Mouse (Mus musculus): Measurements from ENCODE around the gene Hlf. TPM values are rescaled to one million over a fixed set of nuclear protein-coding genes. Genes with fewer than 3 reads are reported as not detected.

Gene Hlf
- polyA plus RNA-seq, 1 experiment from 2014 or later = 1.6 TPM

DNA sequence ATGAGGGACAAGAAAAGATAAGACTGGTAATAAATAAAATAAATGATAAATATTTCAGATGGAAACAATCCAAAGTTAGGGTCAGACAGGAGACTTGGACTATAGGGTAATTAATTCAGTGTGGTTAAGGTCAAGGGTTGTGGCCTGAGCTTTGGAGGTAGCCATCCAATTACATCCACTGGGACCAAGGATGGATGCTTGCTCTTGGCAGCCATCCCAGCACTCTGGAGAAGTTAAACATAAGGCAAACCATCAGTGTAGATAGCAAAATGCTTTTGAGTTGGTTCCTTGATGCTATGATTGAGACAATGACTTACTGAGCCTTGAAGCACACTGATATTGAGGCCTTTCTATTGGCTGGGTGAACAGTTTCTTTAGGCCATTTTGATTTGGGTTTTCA lies 97.9 kb downstream of the Hlf start:
- ATAC-seq (replicated peaks; ENCODE audit: insufficient number of reproducible peaks, low FRiP score, low TSS enrichment, low read depth) = no peak
- Histone ChIP-seq H3K27me3 (ENCODE audit: control insufficient read depth, insufficient read depth, low read length) (no peaks in the 10 kb centered on the region), H3K27ac (replicated peaks; ENCODE audit: low read depth, low read length) (no peak overlapping the region), H3K9ac (replicated peaks; ENCODE audit: low read length) (no peak overlapping the region), H3K4me2 (ENCODE audit: low read depth, low read length) (no peak overlapping the region), H3K4me1 (ENCODE audit: control insufficient read depth, insufficient read depth, low read length) (no peaks in the 10 kb centered on the region), H3K9me3 (replicated peaks; ENCODE audit: control insufficient read depth, low read length) (no peaks in the 10 kb centered on the region), H3K4me3 (ENCODE audit: low read depth, low read length) (no peak overlapping the region), H3K36me3 (replicated peaks; ENCODE audit: control insufficient read depth, insufficient read depth, low read depth, low read length) (no peaks in the 10 kb centered on the region)
- no peak for DNase-seq (ENCODE audit: low spot score)

- Histone ChIP-seq H3K27me3 (ENCODE audit: control insufficient read depth, insufficient read depth, low read length) (no peaks in the 10 kb centered on the region), H3K9me3 (replicated peaks; ENCODE audit: control insufficient read depth, low read length) (no peaks in the 10 kb centered on the region), H3K4me1 (ENCODE audit: control insufficient read depth, insufficient read depth, low read length) (no peaks in the 10 kb centered on the region), H3K4me3 (ENCODE audit: low read depth, low read length) (no peak overlapping the region), H3K4me2 (ENCODE audit: low read depth, low read length) (no peak overlapping the region), H3K9ac (replicated peaks; ENCODE audit: low read length) (no peak overlapping the region), H3K27ac (replicated peaks; ENCODE audit: low read depth, low read length) (no peak overlapping the region), H3K36me3 (replicated peaks; ENCODE audit: control insufficient read depth, insufficient read depth, low read depth, low read length) (no peaks in the 10 kb centered on the region)
- no peak for DNase-seq (ENCODE audit: low spot score)
- ATAC-seq (replicated peaks; ENCODE audit: insufficient number of reproducible peaks, low FRiP score, low TSS enrichment, low read depth) = no peak
- WGBS = 72% methylated on average over 4 of the region's 4 CpGs
Observed at GRCm38 (mm10) chr11:90291156-90291555, 99.5 kb downstream of the Hlf start.

DNA sequence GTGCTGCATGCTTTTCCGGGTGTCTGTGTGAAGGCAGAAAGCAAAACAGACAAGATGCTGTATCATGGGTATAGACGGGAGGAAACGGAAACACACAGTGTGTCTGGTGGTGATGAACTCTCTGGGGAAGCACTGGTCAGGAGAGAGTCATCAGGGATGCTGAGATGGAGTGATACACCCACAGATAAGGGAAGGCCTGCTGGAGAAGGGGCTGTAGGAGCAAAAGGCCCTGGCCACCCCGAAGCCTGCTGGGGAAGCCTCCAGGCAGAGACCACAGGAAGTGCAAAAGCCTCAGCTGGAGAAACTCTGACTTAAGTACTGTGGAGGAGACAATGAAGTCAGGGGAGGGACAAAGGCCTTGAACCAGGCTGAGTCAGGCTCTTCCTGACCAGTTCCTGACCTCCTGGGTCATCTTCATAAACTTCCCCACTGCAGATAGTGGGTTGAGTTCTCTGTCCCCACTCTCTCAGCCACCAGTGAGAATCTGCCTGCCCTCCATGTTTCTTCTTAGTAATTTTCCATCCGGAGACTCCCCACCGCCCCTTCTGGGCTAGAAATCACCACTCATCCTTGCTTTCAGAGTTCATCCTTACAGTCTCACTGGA lies 104.0 kb downstream of the Hlf start:
- DNase-seq (ENCODE audit: low spot score) = no peak
- WGBS = 79% methylated on average over 6 of the region's 6 CpGs
- H3K4me1 ChIP-seq (ENCODE audit: control insufficient read depth, insufficient read depth, low read length) = no peaks in the 10 kb centered on the region
- H3K9ac ChIP-seq (replicated peaks; ENCODE audit: low read length) = no peak overlapping the region
- H3K4me3 ChIP-seq (ENCODE audit: low read depth, low read length) = no peak overlapping the region
- H3K36me3 ChIP-seq (replicated peaks; ENCODE audit: control insufficient read depth, insufficient read depth, low read depth, low read length) = no peaks in the 10 kb centered on the region
- no peaks in the 10 kb centered on the region for H3K9me3 ChIP-seq (replicated peaks; ENCODE audit: control insufficient read depth, low read length)
- no peak for ATAC-seq (replicated peaks; ENCODE audit: insufficient number of reproducible peaks, low FRiP score, low TSS enrichment, low read depth)
- no peak overlapping the region for H3K27ac ChIP-seq (replicated peaks; ENCODE audit: low read depth, low read length)
- H3K27me3 ChIP-seq (ENCODE audit: control insufficient read depth, insufficient read depth, low read length) = no peaks in the 10 kb centered on the region
- no peak overlapping the region for H3K4me2 ChIP-seq (ENCODE audit: low read depth, low read length)

Other genes starting within 250 kb of the Hlf start
- 16.9 and 17.1 TPM in 2 replicates for gene Gm45716, start 203.2 kb downstream of the Hlf start, polyA plus RNA-seq (2014; fragmentation: Nextera tagmentation; extraction: Ambion mirVana)
- gene Mmd, start 141.4 kb downstream of the Hlf start, polyA plus RNA-seq (2014; fragmentation: Nextera tagmentation; extraction: Ambion mirVana) = 45.2 and 46.3 TPM in 2 replicates
- 35.1 and 38.2 TPM in 2 replicates for gene Stxbp4, start 247.2 kb upstream of the Hlf start, polyA plus RNA-seq (2014; fragmentation: Nextera tagmentation; extraction: Ambion mirVana)
- 28.6 and 30.5 TPM in 2 replicates for gene Cox11, start 247.3 kb upstream of the Hlf start, polyA plus RNA-seq (2014; fragmentation: Nextera tagmentation; extraction: Ambion mirVana)